Mouse (Mus musculus) lung, postnatal 14 days (tissue): ENCODE data around the gene Edrf1.
"Not testable (repeated sequence)": the region's sequence is repeated elsewhere in the genome, so short reads cannot be mapped to it uniquely, and the experiment has no call there.

Experiments
- DNase-seq: peaks from one replicate; pipeline ENCODE4 v3.0.0; 2021

Edrf1 gene

DNA sequence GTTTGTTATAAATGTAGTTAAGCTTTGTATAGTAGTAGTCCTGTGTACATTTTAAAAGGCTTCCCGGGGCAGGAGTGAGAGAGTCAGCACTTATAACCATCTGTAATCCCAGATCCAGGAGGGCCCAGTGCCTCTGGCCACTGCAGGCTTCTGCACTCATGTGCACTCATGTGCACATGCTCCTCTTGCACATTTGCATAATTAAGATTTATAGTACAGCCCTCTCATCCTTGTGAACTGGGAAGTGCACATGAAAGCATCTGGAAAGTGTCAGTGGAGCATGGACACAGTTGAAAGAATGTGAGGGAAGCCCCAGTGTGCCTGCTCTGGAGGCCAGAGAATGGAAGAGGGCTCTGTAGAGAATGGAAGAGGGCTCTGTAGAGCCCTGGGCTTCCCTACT lies 25.1 kb downstream of the Edrf1 start:
- DNase-seq = no peak

DNA sequence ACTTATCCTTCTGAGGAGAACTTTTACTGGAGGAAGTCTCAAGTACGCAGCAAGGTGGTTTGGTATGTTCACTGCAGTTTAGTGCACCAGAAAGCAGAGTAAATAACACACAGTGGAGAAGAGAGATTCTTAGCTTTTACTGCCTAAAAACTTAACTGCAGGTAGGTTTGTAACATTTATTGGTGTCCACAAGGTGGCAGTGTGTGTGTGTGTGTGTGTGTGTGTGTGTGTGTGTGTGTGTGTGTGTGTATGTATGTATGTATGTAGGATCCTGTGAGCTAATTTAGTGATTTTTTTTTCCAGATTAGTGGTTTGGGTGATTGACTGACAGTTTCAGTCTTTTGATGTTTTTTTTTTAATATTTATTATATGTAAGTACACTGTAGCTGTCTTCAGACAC lies 31.7 kb downstream of the Edrf1 start:
- DNase-seq = no peak

DNA sequence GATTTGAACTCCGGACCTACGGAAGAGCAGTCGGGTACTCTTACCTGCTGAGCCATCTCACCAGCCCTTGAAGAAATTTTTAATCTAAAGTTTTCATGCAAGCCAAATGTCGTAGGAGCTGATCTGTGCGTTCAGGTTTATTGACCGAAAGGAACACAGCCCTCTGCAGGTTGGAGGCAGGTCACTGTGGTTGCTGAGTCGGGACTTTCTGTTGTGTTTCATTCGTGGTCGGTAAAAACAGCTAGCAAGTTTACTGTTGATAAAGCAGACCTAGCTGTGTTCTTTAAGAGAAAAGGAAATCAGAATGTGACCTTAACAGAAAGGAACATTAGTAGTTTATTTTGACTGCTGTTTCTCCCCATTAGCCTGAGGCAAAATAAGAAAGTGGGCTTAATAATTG lies 32.6 kb downstream of the Edrf1 start:
- no peak for DNase-seq

DNA sequence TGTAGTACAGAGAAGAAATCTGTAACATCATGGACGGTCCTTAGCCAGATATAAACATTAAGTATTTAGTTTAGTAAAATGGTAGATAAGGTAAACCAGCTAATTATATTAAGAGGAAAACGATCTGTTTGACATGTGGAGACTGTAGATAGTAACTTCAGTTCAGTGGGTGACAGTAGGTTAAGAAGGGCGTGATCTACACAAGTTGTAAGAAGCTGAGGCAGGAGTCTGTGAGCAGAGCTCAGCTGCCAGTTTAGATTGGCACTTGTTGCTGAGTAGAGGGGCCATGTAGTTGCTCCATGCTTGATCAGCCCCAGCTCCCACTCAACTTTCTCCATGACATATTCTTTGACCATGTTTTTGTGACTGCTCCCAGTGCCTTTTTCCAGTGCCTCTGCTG lies 33.5 kb downstream of the Edrf1 start:
- DNase-seq = no peak

DNA sequence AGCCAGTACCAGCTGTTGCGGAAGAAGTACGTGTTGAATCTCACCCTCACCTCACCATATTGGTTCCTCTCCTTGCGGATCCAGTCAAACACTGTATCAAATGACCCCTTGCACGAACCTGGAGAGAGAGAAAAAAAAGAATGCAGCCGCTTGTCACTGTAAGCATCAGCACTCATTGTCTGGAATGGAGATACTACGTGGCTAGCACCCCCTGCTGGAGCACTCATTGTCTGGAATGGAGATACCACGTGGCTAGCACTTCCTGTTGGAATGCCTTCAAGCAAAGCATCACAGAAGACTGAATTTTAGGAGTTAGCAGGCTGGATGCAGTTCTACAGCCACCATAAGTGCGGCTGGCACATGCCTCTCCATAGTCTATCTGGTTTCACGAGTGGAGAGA lies 38.7 kb downstream of the Edrf1 start:
- peak; percentile 6 for DNase-seq

DNA sequence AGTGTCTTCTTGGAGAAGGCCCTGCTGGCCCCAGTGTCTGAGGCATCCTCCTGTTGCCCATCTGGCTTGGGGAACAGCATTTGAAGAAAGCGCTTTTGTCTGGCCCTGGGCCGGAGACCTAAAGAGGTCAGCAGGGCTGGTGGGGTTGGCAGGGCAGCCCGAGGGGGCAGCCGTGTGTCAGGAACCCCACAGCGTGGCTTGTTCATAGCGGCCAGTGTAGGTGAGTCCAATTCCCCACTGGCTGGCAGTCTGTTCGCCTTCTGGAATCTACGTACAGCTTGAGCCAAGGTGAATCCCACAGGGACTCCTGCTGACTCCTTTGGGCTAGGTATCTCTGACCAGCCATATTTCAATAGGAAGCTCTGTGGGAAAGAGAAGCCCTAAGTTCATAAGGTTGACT lies 41.4 kb downstream of the Edrf1 start:
- DNase-seq = no peak

DNA sequence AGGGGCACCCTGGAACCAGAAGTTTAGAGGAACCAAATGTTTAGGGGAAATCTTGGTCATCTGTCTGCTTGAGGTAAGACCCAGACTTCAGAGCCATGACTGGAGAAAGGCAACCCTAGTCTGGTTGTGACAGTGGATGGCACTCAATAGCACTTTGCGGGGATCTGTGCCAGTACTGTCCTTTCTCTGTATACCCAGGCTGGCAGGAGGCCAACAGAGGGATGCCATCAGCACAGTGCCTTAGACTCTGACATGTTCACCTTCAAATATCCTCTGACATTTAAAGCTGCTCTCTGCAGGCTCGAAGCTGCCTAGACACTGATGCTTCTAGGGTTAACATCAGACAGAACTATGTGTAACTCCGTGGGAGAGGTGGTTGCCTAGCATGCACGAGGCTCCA lies 42.1 kb downstream of the Edrf1 start:
- DNase-seq = no peak

DNA sequence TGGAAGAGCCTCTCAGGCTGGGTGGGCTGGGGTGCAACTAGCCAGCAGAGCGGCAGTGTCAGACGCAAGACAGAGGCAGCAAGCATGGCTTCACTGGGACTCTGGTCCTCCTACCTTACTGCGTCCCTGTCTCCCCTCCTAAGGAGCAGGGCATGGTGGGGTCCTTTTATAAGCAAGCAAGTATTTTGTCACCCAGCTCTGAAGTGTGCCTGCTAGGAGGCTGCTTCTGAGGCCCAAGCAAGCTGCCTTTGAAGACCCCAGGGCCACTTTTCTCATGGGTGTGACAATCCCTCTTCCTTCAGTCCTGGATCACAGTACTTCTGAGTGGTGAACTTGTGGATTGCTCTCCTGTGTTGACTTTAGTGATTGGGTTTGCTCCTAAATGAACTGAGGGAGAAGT lies 42.6 kb downstream of the Edrf1 start, which contains the start of gene Mmp21:
Mmp21 (minus strand) TSS at position 101 of the 400 bp plus-strand sequence.
- DNase-seq = no peak

DNA sequence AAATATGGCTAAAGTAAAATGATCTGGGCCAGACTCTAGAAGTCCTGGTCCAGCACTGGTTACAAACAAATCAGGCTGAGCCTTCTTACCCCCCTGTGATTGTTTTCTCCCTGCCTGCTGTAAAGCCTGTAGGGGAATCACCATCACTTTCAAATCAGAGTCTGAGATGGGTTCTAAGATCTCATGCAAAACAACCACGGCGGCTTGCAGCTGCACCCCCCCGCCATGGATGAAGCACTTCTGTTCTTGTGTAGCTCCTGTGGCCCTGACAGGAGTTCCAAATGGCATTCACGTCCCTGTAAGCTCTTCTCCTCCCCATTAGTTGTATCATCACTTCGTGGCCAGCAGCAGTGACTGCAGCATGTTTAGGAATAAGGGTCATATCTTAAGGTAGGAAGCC lies 46.3 kb downstream of the Edrf1 start:
- DNase-seq = no peak

DNA sequence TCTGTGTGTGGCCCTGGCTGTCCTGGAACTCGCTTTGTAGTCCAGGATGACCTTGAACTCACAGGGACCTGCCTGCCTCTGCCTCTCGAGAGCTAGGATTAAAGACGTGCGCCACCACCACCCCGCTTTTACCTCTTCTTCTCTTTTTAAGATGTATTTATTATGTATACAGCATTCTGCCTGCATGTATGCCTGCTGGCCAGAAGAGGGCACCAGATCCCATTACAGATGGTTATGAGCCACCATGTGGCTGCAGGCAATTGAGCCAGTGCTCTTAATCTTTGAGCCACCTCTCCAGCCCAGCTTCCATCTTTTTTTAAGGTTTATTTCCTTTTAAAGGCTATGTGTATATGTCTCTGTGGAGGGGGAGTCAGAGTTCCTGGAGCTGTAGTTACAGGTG lies 46.8 kb downstream of the Edrf1 start:
- no peak for DNase-seq

DNA sequence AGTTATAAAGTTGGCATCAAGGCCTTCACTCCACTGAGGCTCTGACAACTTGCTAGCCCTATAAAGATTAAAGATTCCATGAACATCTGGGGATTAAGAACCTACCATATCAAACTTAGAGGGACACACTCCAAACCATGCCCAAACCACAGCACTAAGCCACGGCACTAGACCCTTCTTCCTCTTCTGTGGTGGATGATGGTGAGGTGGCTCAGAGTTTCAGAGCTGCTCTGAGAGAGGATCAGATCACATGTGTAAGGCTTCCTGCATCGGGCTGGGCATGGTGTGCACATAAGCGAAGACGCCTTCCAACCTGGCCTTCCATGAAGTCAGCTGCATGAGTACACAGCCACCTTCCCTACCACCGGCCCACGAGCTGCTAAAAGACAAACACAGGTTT lies 47.4 kb downstream of the Edrf1 start:
- no peak for DNase-seq

DNA sequence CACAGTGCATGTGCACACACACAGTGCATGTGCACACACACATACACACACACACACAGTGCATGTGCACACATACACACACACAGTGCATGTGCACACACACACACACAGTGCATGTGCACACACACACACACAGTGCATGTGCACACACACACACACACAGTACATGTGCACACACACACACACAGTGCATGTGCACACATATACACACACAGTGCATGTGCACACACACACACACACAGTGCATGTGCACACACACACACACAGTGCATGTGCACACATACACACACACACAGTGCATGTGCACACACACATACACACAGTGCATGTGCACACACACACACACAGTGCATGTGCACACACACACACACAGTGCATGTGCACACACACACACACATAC lies 48.3 kb downstream of the Edrf1 start:
- not testable (repeated sequence) for DNase-seq

DNA sequence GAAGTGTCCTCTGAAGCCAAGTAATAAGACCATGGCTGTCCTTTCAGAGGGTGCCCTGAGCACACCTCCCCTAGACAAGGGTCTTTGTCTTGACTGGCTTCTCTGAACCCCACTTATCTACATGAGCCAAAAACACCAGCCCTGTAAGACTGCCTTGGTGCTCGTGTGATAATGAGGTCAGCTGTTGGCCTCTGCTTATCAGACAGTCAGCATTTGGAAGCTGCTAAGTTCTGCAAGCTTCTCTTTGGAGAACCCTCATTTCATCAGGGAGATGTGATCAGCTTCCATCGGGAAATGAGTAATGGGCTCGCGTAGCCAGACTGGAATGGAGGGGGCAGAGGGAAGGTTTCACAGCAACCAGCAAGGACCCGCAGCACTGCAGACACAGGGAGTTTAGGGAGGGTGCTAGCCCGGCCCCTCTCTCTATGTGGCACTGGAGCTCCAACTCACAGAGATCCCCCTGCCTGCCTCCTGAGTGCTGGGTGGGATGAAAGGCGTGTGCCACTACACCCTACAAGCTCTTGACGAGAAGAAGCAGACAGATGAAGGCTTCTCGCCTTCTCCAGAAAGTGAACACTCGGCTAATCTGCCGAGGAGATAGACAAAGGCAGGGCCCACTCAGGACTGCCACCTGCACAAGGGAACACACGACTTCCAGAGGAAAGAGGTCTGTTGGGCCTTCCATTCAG lies 60.8 kb downstream of the Edrf1 start:
- DNase-seq = no peak

DNA sequence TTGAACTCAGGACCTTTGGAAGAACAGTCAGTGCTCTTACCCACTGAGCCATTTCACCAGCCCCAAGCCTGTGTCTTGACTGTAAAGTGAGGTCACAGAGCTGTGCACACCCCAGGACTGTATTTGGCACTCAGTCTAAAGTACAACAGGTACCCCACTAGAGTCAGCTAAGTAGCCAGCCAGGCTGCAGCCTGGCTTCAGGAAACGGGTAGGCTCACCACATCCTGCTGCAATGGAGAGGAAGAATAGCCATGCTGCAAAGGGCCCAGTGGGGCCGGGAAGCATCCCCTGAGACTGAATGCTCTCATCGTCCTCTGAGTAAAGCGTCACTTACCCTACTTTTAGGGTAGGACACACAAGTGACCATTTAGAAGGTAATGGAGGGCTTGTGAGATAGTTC lies 62.5 kb downstream of the Edrf1 start:
- DNase-seq = no peak

DNA sequence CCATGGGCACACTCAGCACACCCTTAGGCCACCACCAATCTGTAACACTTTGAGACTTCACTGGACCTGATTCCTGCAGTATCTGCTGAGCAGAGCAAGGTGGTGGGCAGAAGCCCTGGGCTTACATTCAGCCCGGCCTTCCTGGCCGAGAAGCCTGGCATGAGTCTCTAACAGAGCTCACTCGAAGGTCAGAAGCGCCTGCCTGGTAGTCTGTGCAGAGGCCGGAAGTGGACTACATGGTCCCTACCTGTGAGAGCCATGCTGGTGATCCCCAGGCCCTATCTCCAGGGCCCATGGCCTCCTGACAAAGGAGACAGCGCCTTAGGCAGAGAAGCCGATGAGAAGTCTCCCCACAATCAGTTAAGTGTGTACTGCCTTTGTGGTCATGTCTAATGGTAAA lies 64.0 kb downstream of the Edrf1 start:
- DNase-seq = no peak

DNA sequence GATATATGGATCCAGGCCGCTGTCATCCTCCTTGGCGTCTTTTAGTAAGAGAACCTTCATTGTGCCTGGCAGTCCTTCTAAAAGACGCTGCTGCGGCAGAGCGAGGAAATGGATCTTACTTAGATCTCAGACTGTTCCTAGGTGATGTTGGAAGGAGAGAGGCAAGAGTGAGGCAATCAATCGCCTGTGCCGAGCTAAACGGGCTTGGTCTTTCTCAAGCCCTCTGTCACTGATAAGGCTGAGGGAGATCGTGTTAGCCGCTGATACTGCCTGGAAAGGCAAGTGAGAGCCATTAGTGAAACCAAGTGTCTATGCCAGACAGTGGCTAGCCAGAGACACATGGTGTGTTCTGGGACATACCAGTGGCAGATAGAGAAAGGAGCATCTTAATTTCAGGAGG lies 65.0 kb downstream of the Edrf1 start:
- no peak for DNase-seq

DNA sequence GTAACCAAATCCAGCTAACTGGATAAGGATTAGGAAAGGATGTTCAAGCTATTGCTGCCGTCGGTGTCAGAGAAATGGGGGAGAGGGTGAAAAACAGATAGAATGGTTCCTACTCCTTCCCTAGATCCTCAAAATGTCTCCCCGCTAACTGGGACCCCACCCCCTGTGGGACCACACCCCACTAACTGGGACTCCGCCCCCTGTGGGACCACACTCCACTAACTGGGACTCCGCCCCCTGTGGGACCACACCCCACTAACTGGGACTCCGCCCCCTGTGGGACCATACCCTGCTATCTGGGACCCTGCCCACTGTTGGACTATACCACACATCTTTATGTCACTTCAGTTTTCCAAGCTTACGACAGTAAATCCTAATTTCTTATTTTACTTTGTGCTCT lies 66.6 kb downstream of the Edrf1 start:
- no peak for DNase-seq

DNA sequence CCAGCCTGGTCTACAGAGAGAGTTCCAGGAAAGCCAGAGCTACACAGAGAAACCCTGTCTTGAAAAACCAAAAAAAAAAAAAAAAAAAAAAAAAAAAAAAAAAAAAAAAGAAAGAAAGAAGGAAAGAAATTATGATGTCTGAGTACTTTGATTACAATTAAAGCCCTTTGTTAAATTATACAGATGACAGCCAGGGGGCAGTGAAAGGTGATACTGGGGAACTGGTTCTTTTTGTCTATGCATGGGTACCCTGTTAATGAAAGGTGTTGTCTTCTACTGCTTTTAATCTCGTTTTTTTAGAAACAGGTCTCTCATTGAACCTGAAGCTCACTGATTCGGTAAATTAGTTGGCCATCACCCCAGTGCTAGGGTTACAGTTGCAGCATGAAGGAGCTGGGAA lies 70.0 kb downstream of the Edrf1 start:
- no peak for DNase-seq

DNA sequence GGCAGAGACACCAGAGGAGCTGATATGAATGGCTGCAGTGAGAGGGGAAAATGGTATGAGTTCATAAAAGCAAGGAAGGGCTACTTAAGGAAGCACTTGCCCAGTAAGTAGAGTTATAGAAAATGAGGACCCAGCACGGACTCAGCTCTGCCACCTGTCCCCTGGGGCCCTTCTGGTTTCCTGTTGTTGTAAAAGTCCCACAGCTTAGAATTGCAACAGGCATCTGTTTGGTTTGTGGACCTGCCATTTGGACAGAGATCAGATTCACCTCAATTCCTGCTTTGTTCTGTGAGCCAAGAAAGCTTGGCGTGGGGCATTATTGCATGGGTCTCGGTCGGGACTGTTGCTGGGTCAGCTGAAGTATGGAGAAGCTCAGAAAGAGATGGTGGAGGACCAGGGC lies 78.0 kb downstream of the Edrf1 start:
- DNase-seq = no peak

DNA sequence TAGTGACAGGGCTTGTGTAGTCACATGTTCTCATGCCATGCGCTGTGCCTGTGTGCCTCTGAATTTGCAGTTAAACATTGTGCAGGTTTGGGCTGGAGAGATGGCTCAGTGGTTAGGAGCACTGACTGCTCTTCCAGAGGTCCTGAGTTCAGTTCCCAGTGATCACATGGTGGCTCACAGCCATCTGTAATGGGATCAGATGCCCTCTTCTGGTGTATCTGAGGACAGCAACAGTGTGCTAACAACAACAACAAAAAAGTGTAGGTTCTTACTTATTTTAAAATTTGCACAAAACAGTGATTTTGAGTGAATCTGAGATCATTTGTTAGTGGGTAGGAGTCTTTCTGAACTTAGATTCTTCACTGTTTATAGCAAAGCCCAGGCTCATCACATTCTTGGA lies 81.2 kb downstream of the Edrf1 start:
- DNase-seq = no peak

DNA sequence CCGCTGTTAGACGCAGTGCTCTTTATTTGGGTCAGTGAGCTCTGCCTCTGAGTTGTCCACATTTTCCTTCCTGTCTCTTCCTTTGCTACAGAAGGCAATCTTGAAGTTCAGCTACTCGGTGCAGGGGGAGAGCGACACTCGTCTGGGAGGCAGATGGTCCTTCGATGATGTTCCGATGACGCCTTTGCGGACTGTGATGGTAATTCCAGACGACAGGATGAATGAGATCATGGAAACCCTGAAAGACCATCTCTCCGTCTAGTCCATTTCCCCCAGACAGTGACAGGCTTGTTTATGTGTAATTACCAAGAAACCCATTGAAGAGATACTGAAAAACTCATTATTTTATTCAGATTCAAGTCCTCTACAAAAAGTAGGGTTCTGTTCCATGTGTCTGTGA lies 83.3 kb downstream of the Edrf1 start:
- no peak for DNase-seq
